Mouse (Mus musculus) embryonic fibroblast, embryonic 13.5 days (primary cell): ENCODE measurements around the gene Hjurp.

Experiments
- CTCF ChIP-seq: IDR thresholded peaks from 2 replicates; pipeline ENCODE4 v1.5.1; 2011; ENCODE audit warnings: mild to moderate bottlenecking, control low read depth, low read length, moderate library complexity, borderline replicate concordance; ENCODE audit not compliant: insufficient read depth
- POLR2A ChIP-seq: IDR thresholded peaks from 2 replicates; pipeline ENCODE4 v1.6.1; 2011; ENCODE audit warnings: low read depth, mild to moderate bottlenecking, control low read depth, low read length, moderate library complexity

DNA sequence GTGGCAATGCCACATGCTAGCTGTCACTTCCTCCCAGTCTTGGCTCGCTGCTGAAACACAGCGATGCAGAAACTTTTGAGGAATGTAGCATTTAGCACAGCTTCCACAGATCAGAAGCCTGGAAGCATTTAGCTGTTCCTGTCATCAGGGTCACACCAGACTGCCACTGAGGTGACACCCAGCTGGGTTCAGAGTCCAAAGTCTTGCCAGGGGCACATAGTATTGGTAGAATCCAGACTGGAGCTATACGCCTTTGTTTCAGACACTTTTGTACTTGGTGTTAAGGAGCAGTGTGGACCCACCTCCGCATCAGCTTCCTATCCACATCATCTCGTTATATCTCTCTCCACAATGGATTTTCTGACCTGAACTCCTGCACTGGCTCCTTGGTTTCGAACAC is 23.9 kb downstream of the Hjurp start:
- TF ChIP-seq CTCF (no peak), POLR2A (no peak)
